Mouse (Mus musculus): Measurements from ENCODE around the gene Adamtsl3. TPM values are rescaled to one million over a fixed set of nuclear protein-coding genes. Genes with fewer than 3 reads are reported as not detected.
"Not testable (repeated sequence)": the region's sequence is repeated elsewhere in the genome, so short reads cannot be mapped to it uniquely, and the experiment has no call there.

Gene Adamtsl3
- total RNA-seq, 2 experiments from 2014 or later, result 0.15 to 0.18 TPM

- ATAC-seq (ENCODE audit: poor library complexity, severe bottlenecking), result no peak
Observed at GRCm38 (mm10) chr7:82416653-82417052, 81.2 kb downstream of the Adamtsl3 start.

GRCm38 (mm10) chr7:82417053-82417452, 81.6 kb downstream of the Adamtsl3 start:
- ATAC-seq (ENCODE audit: poor library complexity, severe bottlenecking), result no peak

- ATAC-seq (ENCODE audit: poor library complexity, severe bottlenecking), result not testable (repeated sequence)
Observed at GRCm38 (mm10) chr7:82420329-82421052, 85.0 kb downstream of the Adamtsl3 start.

- no peak for ATAC-seq (ENCODE audit: poor library complexity, severe bottlenecking)
Observed at GRCm38 (mm10) chr7:82422561-82422960, 87.1 kb downstream of the Adamtsl3 start.

DNA sequence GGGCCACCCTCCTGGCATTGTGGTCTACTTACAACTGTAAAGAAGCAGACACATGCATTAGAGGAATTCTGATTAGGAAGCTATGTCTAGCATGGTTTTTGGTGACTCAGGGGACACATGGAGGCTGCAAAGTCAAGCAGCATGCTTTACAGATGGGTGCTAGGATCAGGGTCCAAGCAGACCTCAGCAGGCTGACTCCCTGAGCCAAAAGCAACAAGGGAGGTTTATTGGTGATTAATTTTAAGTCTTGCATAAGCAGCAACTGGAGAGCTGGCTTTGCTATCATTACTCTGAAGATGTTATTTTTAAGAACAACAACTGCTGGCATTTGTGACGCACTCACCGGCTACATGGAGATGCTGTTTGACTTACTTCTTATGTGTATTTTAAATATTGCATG, 88.1 kb downstream of the Adamtsl3 start:
- ATAC-seq (ENCODE audit: poor library complexity, severe bottlenecking), result no peak

- no peak for ATAC-seq (ENCODE audit: poor library complexity, severe bottlenecking)
Observed at GRCm38 (mm10) chr7:82424281-82424680, 88.8 kb downstream of the Adamtsl3 start.

DNA sequence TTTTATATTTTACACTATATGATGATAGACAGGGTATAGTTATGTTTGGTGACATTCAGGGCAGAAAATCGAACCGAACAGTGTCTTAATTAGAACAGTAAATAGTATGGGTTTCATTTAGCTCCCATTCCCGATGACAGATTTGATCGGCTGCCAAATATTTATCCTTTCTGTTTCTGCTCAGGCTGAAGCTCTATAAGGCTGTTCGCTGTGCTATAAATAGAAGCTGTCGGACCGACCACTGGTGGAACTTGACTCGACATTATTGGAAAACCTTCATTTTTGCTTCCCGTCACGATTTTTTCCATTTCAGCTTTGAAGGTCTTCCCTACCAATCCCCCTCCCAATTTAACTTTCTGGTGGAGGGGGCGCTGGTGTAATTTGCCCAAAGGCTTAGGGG, 89.9 kb downstream of the Adamtsl3 start:
- no peak for ATAC-seq (ENCODE audit: poor library complexity, severe bottlenecking)

DNA sequence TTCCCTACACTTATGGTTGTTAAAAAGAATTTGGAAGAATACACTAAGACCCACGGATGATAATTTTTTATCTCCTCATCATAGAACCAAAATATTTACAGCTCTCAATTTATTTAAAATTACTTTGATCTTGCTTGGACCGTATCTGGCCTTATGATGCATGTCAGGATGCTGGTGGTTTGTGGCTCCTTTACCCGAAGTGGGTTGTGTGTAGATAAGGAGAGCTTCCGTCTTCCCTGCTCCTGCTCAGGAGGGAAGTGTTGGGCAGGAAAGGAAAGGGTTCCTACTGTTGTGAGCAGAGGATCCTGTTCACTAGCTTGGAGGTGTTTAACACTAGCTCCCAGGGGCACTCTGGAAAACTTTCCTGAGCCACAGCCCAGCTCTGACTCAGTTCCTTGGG, 94.0 kb downstream of the Adamtsl3 start:
- no peak for ATAC-seq (ENCODE audit: poor library complexity, severe bottlenecking)

DNA sequence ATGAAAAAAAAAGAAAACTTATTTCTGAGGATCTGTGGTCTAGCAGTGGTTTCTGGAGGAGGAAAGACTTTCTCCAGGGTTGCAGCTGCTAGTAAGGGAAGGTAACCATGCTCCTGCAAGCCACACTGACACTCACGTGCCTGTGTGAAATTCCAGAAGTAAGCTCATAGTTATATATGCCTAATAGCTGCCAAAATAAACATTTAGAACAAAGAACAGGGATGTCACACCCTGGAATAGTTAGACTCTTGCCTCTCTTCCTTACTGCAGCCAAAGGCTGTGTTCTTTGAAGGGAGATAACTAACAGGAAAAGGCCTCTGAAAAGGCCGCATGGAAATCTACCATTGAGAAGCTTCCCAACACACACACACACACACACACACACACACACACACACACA, 96.1 kb downstream of the Adamtsl3 start:
- no peak for ATAC-seq (ENCODE audit: poor library complexity, severe bottlenecking)

DNA sequence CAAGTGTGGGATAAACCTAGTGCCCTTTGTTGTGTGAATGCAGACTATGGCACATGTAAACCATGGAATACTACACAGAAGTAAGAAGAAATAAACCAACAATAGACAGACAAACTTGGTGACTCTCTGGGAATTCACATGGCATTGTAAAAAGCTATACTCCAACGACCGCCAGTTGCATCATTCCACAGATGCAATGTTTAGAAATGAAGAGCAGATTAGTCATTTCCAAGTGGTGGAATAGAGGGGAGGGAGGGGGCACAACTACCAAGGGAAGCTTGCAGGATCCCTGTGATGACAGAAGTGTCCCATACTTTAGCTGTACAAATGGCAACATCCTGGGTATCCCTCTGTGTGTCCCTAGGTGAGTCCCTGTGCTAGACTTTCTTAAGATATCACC, 97.7 kb downstream of the Adamtsl3 start:
- ATAC-seq (ENCODE audit: poor library complexity, severe bottlenecking), result no peak

DNA sequence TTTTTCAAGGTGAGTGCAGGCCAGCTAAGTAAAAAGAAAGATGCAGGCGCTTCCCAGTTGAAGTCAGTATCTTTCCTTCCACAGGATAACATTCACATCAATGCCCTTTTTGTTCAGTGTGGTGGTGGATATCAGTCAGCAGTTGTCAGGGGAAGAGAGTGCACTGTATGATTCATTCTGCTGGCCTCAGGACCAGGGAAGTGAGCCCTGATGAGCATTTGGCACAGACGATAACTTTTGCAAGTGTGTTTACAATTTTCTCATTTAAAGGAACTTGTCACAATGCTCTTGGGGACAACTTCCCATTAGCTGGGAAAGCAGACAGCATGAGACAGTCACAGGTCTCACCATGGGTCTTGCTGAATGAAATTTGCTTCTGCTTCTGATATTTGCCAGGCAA, 122.9 kb downstream of the Adamtsl3 start:
- ATAC-seq (ENCODE audit: poor library complexity, severe bottlenecking), result no peak

GRCm38 (mm10) chr7:82462921-82463523, 127.5 kb downstream of the Adamtsl3 start:
- no peak for ATAC-seq (ENCODE audit: poor library complexity, severe bottlenecking)

- ATAC-seq (ENCODE audit: poor library complexity, severe bottlenecking), result no peak
Observed at GRCm38 (mm10) chr7:82464364-82464763, 128.9 kb downstream of the Adamtsl3 start.

- no peak for ATAC-seq (ENCODE audit: poor library complexity, severe bottlenecking)
Observed at GRCm38 (mm10) chr7:82465437-82465836, 129.9 kb downstream of the Adamtsl3 start.

DNA sequence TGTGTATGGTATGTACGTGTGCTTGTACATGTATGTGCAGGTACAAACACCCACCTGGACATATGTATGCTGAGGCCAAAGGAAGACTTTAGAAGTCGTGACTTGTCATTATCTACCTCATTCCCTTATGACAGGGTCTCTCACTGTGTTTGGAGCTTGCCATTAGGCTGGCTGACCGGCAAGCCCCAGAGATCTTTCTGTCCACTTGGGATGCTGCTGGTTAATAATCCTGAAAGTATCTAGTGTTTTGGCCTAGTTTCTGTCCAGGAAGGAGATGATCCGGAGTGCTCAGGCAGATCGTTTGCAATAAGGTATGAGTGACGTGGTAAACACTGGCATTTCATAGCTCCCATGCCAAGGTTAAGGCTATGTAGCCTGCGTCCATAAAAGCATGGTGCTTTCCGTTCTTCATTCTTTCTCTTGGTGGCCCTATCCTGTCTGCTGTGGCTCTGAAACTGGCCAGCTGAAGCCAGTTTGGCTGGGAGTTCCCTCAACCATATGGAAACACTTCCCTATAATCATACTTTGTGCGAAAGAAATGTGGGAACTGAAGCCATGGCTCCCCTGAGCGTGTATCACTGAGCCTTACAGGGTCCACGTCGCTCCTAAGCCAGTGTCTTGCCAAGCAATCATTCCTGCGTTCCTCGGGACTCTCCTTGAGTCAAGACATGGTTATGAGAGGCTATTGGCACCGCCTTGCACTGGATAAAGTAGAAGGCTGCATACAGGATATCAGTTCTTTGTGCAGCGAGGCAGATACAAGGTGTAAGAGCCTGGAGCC, 141.1 kb downstream of the Adamtsl3 start:
- ATAC-seq (ENCODE audit: poor library complexity, severe bottlenecking), result no peak

DNA sequence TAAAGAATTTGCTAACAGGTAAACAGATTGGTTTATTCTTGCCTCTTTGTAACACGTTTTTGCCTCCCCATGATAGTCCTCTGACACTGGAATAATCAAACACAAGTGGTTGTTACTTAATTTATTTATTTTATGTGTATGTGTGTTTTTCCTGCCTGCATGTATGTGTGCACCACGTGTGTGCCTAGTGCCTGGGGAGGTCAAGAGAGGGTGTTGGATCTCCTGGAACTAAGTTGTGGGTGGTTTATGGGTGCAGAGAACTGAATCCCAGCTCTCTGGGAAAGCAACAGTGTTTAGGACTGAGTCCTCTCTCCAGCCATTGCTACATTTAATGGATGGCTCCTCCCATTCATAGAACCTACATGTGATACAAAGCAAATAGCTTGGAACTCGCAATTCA, 143.0 kb downstream of the Adamtsl3 start:
- no peak for ATAC-seq (ENCODE audit: poor library complexity, severe bottlenecking)

DNA sequence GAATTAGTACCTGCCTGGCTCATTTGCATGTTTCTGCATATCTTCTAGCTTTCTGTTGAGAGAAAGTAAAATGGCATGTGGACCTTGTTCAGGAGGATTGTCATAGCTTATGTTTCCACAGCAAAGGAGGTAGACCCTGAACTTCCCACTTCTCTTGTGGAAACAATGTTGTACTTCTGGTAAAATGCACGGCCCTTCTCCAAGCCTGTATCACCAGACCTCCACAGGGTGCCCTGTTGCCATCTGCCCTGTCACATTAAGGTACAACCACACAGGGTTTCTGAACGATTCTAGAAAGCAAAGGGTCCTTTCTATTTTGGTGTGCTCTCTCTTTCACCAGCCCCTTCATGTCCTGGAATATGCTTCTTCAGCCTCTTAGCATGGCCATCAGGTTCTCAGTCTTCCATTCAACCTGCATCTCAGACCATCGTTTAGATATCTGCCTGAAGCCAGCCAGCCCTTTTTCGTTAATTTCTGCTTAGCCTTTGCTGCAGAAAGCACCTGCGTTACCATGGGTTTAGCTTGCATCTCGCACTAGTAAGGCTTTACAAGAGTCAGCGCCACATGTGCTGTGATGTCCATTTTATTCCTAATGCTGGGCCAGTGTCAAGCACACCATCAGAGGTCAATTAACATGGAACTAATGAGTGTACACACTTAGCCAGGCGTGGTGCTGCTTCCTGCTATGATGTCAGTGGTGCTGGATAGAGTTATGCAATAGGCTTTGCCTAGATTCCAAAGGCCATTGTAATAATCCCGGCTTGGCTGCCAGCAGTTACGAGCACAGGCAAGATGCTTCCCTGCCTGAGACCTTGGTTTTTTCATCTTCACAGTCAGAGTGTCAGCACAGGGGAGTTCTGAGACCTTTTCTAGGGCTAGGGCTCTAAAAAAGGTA, 143.6 kb downstream of the Adamtsl3 start:
- ATAC-seq (ENCODE audit: poor library complexity, severe bottlenecking), result no peak

- no peak for ATAC-seq (ENCODE audit: poor library complexity, severe bottlenecking)
Observed at GRCm38 (mm10) chr7:82483426-82483825, 147.9 kb downstream of the Adamtsl3 start.

GRCm38 (mm10) chr7:82484834-82485233, 149.3 kb downstream of the Adamtsl3 start:
- no peak for ATAC-seq (ENCODE audit: poor library complexity, severe bottlenecking)

GRCm38 (mm10) chr7:82485344-82485954, 150.0 kb downstream of the Adamtsl3 start:
- no peak for ATAC-seq (ENCODE audit: poor library complexity, severe bottlenecking)

All from megakaryocyte, adult 5-6 weeks (primary cell).